Mouse (Mus musculus): Measurements from ENCODE around the gene Ctsa. TPM values are rescaled to one million over a fixed set of nuclear protein-coding genes. Genes with fewer than 3 reads are reported as not detected.

Ctsa gene
- polyA plus RNA-seq, 2 experiments: 147 to 197 TPM

DNA sequence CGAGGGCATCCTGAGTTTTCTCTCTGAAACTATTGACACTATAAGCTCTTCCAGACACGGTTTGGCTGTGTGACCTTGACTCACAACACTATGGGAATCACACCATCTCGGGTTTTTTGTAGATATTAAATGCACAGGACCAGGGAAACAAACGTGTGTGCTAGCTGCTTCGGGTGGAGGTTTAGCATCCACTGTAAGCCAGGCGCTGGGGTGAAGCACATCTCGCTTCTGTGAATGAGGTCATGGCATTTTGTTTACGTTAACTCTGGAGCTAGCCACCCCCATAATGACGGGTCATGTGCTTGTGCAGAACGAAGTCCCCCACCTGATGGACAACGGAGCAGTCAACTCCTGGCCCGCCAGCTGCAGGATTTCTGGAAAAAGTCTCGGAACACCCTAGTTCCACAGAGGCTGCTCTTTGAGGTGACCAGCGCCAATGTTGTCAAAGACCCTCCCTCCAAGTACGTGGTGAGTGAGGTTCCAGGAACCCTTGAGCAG lies 46.2 kb upstream of the Ctsa start:
- Histone ChIP-seq H3K4me3 (replicated peaks; ENCODE audit: low read length) (peak overlapping the region; percentile 78), H3K36me3 (ENCODE audit: control insufficient read depth, insufficient read depth, low read length) (peaks cover 22% of the 10 kb centered on the region), H3K27ac (replicated peaks; ENCODE audit: low read depth, low read length) (peak overlapping the region; percentile 84), H3K9me3 (ENCODE audit: control insufficient read depth, low read length) (no peaks in the 10 kb centered on the region), H3K4me1 (ENCODE audit: control insufficient read depth, insufficient read depth, low read length) (peaks cover 14% of the 10 kb centered on the region; the same call in 1 of the 2 replicates), H3K4me2 (replicated peaks; ENCODE audit: low read depth, low read length, severe bottlenecking) (peak overlapping the region; percentile 91), H3K9ac (ENCODE audit: low read depth, low read length, severe bottlenecking) (peak overlapping the region; percentile 77), H3K27me3 (ENCODE audit: control insufficient read depth, insufficient read depth, low read length) (no peaks in the 10 kb centered on the region)
- WGBS: 6% methylated on average over 15 of the region's 15 CpGs
- DNase-seq (ENCODE audit: low spot score): no peak
- no peak for TF ChIP-seq POLR2A (IDR thresholded peaks at IDR 0.05; ENCODE audit: borderline replicate concordance, extremely low read depth, insufficient read depth, insufficient read length)
- no peak for ATAC-seq (ENCODE audit: low FRiP score, low read depth)

DNA sequence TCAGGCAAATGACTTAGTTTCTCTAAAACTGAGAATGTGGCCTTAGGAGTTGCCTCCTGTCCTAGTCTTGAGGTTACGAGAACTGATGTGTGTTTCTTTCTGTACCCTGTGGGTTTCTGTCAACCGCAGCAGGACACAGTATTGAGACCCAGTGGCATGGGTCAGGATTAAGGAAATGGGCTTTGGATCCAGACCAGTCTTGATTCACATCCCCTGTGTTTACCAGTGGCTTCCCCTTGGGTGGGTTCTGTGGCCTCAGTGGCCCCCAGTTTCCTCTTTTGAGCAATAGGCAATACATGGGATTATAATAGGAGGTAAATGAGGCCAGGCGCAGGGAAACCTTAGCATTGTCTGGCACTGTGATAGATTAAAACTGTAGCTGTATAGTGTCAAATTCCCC lies 45.6 kb upstream of the Ctsa start:
- DNase-seq (ENCODE audit: low spot score): no peak
- no peak for ATAC-seq (ENCODE audit: low FRiP score, low read depth)
- Histone ChIP-seq H3K4me2 (replicated peaks; ENCODE audit: low read depth, low read length, severe bottlenecking) (peak overlapping the region; percentile 91), H3K9ac (ENCODE audit: low read depth, low read length, severe bottlenecking) (peak overlapping the region; percentile 77; the same call in 1 of the 2 replicates), H3K27ac (replicated peaks; ENCODE audit: low read depth, low read length) (0 out of 2 replicates have a peak overlapping the region, but pooled peaks have one; percentile 1), H3K4me1 (ENCODE audit: control insufficient read depth, insufficient read depth, low read length) (peaks cover 14% of the 10 kb centered on the region; the same call in 1 of the 2 replicates), H3K9me3 (ENCODE audit: control insufficient read depth, low read length) (no peaks in the 10 kb centered on the region), H3K4me3 (replicated peaks; ENCODE audit: low read length) (peak overlapping the region; percentile 78), H3K36me3 (ENCODE audit: control insufficient read depth, insufficient read depth, low read length) (peaks cover 27% of the 10 kb centered on the region), H3K27me3 (ENCODE audit: control insufficient read depth, insufficient read depth, low read length) (no peaks in the 10 kb centered on the region)
- TF ChIP-seq POLR2A (IDR thresholded peaks at IDR 0.05; ENCODE audit: borderline replicate concordance, extremely low read depth, insufficient read depth, insufficient read length): no peak
- 84% methylated on average over 3 of the region's 3 CpGs for WGBS

DNA sequence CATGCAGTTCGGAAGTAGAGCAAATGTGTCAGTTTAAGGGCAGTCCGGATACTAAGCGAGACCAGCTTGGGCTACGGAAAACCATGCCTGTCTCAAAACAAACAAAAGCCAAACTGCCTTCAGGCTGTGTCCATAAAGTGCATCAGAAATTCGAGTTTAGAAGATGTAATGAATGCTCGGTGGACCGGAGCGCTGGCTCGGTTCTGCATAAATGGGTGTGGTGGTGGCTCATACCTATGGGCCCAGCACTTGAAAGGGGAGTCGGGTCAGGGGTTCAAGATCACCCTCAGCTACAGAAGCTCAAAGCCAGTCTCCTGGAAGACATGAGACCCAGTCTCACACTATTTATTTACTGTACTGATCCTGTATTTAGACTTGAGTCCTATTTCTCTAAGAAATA lies 44.9 kb upstream of the Ctsa start:
- H3K4me2 ChIP-seq (replicated peaks; ENCODE audit: low read depth, low read length, severe bottlenecking): no peak overlapping the region
- ATAC-seq (ENCODE audit: low FRiP score, low read depth): no peak
- H3K9me3 ChIP-seq (ENCODE audit: control insufficient read depth, low read length): no peaks in the 10 kb centered on the region
- no peaks in the 10 kb centered on the region for H3K27me3 ChIP-seq (ENCODE audit: control insufficient read depth, insufficient read depth, low read length)
- TF ChIP-seq POLR2A (IDR thresholded peaks at IDR 0.05; ENCODE audit: borderline replicate concordance, extremely low read depth, insufficient read depth, insufficient read length): no peak
- H3K9ac ChIP-seq (ENCODE audit: low read depth, low read length, severe bottlenecking): no peak overlapping the region
- no peak for DNase-seq (ENCODE audit: low spot score)
- no peak overlapping the region for H3K27ac ChIP-seq (replicated peaks; ENCODE audit: low read depth, low read length)
- 84% methylated on average over 10 of the region's 10 CpGs for WGBS
- H3K4me3 ChIP-seq (replicated peaks; ENCODE audit: low read length): no peak overlapping the region
- peaks cover 14% of the 10 kb centered on the region; the same call in 1 of the 2 replicates for H3K4me1 ChIP-seq (ENCODE audit: control insufficient read depth, insufficient read depth, low read length)
- H3K36me3 ChIP-seq (ENCODE audit: control insufficient read depth, insufficient read depth, low read length): peaks cover 35% of the 10 kb centered on the region

DNA sequence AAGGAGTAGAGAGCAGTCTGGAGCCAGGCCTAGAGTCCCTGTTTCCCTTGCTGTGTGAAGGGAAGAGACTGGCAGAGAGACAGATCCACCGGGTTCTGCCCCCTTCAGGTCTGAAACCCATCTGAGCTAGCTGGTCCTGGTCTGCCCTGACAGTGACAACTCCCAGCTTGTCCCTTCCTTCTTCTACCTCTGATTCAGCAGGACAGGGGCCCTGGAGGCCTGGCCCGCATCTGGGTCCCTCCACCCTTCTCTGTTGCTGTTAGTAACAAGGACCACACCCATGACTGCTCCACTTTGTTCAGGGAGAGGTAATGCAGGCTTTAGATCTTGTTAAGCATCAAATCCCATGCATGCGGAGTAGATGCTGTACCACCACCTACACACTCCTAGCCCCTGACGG lies 44.3 kb upstream of the Ctsa start:
- WGBS: 72% methylated on average over 4 of the region's 4 CpGs
- Histone ChIP-seq H3K36me3 (ENCODE audit: control insufficient read depth, insufficient read depth, low read length) (peaks cover 41% of the 10 kb centered on the region), H3K4me3 (replicated peaks; ENCODE audit: low read length) (no peak overlapping the region), H3K27me3 (ENCODE audit: control insufficient read depth, insufficient read depth, low read length) (no peaks in the 10 kb centered on the region), H3K4me1 (ENCODE audit: control insufficient read depth, insufficient read depth, low read length) (peaks cover 14% of the 10 kb centered on the region; the same call in 1 of the 2 replicates), H3K4me2 (replicated peaks; ENCODE audit: low read depth, low read length, severe bottlenecking) (no peak overlapping the region), H3K9me3 (ENCODE audit: control insufficient read depth, low read length) (no peaks in the 10 kb centered on the region), H3K9ac (ENCODE audit: low read depth, low read length, severe bottlenecking) (no peak overlapping the region), H3K27ac (replicated peaks; ENCODE audit: low read depth, low read length) (no peak overlapping the region)
- ATAC-seq (ENCODE audit: low FRiP score, low read depth) (no peak), DNase-seq (ENCODE audit: low spot score) (no peak)
- TF ChIP-seq POLR2A (IDR thresholded peaks at IDR 0.05; ENCODE audit: borderline replicate concordance, extremely low read depth, insufficient read depth, insufficient read length): no peak

GRCm38 (mm10) chr2:164790451-164790850 lies 42.2 kb upstream of the Ctsa start:
- H3K4me1 ChIP-seq (ENCODE audit: control insufficient read depth, insufficient read depth, low read length): peaks cover 7% of the 10 kb centered on the region; the same call in 1 of the 2 replicates
- H3K27me3 ChIP-seq (ENCODE audit: control insufficient read depth, insufficient read depth, low read length): no peaks in the 10 kb centered on the region
- no peak overlapping the region for H3K27ac ChIP-seq (replicated peaks; ENCODE audit: low read depth, low read length)
- no peak overlapping the region for H3K4me3 ChIP-seq (replicated peaks; ENCODE audit: low read length)
- TF ChIP-seq POLR2A (IDR thresholded peaks at IDR 0.05; ENCODE audit: borderline replicate concordance, extremely low read depth, insufficient read depth, insufficient read length): no peak
- DNase-seq (ENCODE audit: low spot score): no peak
- H3K4me2 ChIP-seq (replicated peaks; ENCODE audit: low read depth, low read length, severe bottlenecking): no peak overlapping the region
- H3K9ac ChIP-seq (ENCODE audit: low read depth, low read length, severe bottlenecking): no peak overlapping the region
- 77% methylated on average over 4 of the region's 4 CpGs for WGBS
- no peaks in the 10 kb centered on the region for H3K9me3 ChIP-seq (ENCODE audit: control insufficient read depth, low read length)
- no peak for ATAC-seq (ENCODE audit: low FRiP score, low read depth)
- peaks cover 60% of the 10 kb centered on the region for H3K36me3 ChIP-seq (ENCODE audit: control insufficient read depth, insufficient read depth, low read length)
